Mouse (Mus musculus) lung, adult 2 months (tissue): ENCODE results near the gene Olfr434. TPM values are rescaled to one million over a fixed set of nuclear protein-coding genes. Genes with fewer than 3 reads are reported as not detected.
A peak's percentile ranks its signal among the peaks of the same experiment; 100 is the strongest.

Experiments
- DNase-seq: peaks from one replicate; pipeline ENCODE4 v3.0.0; 2022
- H3K4me1 ChIP-seq: fragments of 200-500 bp; 2 replicates; pipeline ENCODE4 v1.6.1; 2011; ENCODE audit warnings: low read length; ENCODE audit not compliant: control insufficient read depth, insufficient read depth
- H3K4me3 ChIP-seq: fragments of 200-500 bp; replicated peaks from 2 replicates; pipeline ENCODE3; 2011; ENCODE audit warnings: low read depth, mild to moderate bottlenecking, control low read depth, low read length; ENCODE audit errors: extremely low read depth
- CTCF ChIP-seq: fragments of 200-500 bp; IDR thresholded peaks from 2 replicates; pipeline ENCODE4 v1.5.1; 2011; ENCODE audit warnings: mild to moderate bottlenecking, low read length, control low read depth; ENCODE audit not compliant: insufficient read depth
- POLR2A ChIP-seq: fragments of 200-500 bp; IDR thresholded peaks from 2 replicates; pipeline ENCODE4 v1.6.1; 2011; ENCODE audit warnings: low read depth, mild to moderate bottlenecking, control low read depth, low read length, borderline replicate concordance; ENCODE audit errors: extremely low read depth
- WGBS: fragments of 180-500 bp; shearing (Covaris S2); methylation state at CpG from one replicate; pipeline ENCODE4 v1.1.7; 2018; 5-methylcytosine and 5-hydroxymethylcytosine counted together
- polyA plus RNA-seq: library from polyadenylated mRNA; depleted of rRNA; stranded (reverse); fragments of >200 nt; gene quantifications from 2 replicates; pipeline ENCODE4 v1.2.3, GENCODE M21; 2012; rRNA removed

Olfr434 gene
- polyA plus RNA-seq, 1 experiment = not detected

DNA sequence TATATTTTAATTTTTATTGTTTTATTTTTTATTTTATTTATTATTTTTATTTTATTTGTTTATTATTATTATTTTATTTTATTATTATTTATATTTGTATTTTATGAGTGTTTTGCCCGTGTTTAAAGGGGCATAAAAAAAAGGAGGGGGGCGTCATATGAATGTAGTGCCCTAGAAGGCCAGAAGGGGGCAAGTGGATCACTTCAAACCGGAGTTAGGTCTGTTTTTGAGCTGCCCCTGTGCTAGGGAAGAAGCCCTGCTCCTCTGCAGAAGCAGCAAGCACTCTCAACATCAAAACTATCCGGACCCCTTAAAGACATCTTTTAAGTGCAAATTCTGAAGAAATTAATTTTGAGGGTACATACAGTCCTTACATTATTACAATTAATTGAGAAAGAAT, 29.2 kb downstream of the Olfr434 start:
- no peak for DNase-seq
- H3K4me1 ChIP-seq = no peaks in the 10 kb centered on the region
- H3K4me3 ChIP-seq = no peak overlapping the region
- WGBS = 9% methylated on average over 4 of the region's 4 CpGs
- peak; percentile 37; the same call in 1 of the 2 replicates for TF ChIP-seq CTCF
- no peak for TF ChIP-seq POLR2A

DNA sequence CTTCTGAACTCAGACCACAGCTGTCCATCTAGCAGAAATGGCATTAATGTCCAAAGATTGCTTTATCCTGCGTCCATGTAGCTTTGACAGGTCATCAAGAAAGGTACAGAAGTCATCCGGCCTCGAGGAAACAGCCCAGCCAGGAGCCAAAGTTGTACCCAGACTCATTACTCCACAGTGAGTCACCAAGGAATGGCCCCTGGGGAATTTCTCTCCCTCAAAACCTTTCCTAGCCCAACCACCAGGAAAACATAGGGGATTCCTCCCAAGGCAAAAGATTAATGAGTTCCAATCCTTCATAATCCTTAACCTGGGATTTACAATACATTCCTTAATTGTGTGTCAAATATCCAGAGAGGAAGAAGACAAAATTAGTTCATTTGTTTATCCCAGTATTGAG, 34.6 kb downstream of the Olfr434 start:
- TF ChIP-seq CTCF = no peak
- no peak for TF ChIP-seq POLR2A
- Histone ChIP-seq H3K4me1 (no peaks in the 10 kb centered on the region), H3K4me3 (no peak overlapping the region)
- 56% methylated on average over 3 of the region's 3 CpGs for WGBS
- DNase-seq = no peak

DNA sequence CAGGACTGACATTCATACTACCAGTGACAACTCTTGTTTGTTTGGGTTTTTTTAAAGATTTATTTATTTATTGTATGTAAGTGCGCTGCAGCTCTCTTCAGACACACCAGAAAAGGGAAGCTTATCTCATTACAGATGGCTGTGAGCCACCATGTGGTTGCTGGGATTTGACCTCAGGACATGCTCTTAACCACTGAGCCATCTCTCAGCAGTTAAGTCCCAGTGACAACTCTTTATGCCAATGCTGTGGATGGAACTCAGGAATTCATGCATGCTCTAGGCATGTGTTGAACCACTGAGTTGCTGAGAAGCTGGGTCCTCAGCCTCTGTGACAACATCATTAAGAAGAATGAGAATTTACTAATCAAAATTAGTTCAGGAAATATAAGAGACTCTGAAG, 40.2 kb downstream of the Olfr434 start:
- WGBS = 60% methylated on average over 1 of the region's 1 CpGs
- no peak for DNase-seq
- H3K4me3 ChIP-seq = no peak overlapping the region
- no peaks in the 10 kb centered on the region for H3K4me1 ChIP-seq
- TF ChIP-seq CTCF = no peak
- TF ChIP-seq POLR2A = no peak

DNA sequence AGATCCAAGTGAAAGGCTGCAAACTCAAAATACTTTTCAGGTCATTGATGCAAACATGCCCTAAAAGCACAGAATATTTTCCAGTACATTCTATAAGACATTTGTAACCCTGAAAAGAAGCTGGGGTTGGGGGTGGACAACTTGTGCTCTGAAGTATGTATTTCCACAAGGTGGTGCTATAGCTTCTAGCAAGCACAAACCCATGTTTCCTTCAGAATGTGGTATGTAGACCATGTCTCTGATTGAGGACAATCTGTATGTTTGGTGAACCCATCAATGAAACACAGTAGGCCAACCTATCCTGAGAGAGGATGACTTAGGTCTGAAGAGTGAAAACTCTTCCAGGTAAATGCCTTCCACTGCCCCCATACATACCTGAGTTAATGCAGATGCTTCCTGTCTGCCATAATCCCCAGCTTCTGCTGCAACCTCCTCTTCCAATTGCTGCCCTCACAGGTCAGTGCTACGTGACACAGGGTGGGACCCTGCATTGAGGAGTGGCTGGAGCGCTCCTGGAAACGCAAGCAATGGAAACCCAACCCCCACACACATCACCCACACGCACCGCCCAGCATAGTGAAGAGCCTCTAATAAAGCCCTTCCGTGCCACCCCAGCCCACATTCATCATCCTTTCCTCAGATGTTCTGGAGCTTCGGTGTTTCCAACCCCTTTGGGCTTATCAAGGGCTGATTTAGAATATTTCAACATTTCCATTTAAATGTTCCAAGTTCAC, 41.5 kb downstream of the Olfr434 start:
- no peak for DNase-seq
- TF ChIP-seq POLR2A (no peak), CTCF (no peak)
- H3K4me1 ChIP-seq = no peaks in the 10 kb centered on the region
- no peak overlapping the region for H3K4me3 ChIP-seq
- WGBS = 67% methylated on average over 7 of the region's 7 CpGs

DNA sequence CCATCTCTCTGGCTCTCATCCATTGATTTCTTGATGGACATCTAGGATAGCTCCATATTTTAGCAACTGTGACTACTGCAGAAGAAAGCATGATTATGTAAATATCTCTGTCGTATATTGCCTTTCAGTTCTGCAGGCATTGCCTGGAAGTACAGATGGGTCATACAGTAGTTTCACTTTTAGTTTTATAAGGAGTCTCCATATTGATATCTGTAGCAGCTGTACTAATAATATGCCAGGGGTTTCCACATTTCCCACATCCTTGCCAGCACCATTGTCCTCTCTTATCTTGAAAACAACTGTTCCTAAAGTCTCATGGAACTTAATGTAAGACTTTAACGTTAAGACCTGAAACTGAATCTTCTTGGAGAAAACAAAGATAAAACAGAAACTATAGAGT, 47.9 kb downstream of the Olfr434 start:
- 13% methylated on average over 2 of the region's 2 CpGs for WGBS
- H3K4me3 ChIP-seq = no peak overlapping the region
- no peaks in the 10 kb centered on the region for H3K4me1 ChIP-seq
- no peak for DNase-seq
- TF ChIP-seq POLR2A = no peak
- TF ChIP-seq CTCF = no peak

DNA sequence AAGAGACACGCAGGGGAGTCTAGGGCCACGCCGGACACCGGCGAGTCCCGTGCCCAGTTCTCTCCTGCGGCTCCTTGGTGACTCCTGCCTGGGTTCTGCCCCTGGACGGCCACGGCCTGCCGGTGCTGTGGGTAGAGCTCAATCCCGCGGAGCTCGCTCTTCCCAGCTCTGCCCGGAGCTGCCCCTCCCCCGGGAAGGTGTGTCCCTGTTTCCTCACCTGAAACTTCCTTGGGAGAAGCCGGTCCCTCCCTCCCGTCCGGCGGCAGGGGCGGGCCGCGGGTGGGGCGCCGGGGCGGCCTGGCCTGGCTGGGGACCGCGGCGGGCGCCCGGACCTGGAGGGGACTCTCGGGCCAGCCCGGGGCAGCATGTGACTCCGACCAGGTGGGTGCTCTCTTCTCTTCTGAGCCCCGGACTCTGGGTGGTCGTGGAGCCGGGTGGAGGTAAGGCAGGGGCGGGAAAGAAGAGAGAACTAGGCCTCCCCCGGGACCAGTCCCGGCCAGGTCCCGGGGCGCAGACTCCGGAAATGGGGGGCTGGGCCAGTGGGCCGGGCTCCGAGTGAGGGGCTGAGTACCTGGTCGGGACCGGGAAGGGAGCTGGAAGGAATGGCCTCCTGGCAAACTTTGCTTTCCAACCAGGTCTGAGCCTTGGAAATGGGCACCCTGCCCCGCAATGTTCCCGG, 52.7 kb downstream of the Olfr434 start, which contains the start of gene Arhgef5:
Gene Arhgef5 (plus strand): TSS at position 220 of the 679 bp plus-strand sequence.
- TF ChIP-seq CTCF = no peak
- WGBS = under 1% methylated on average over 46 of the region's 48 CpGs
- Histone ChIP-seq H3K4me3 (peak within 1 kb of the TSS; percentile 89), H3K4me1 (peaks cover 3% of the 10 kb centered on the region; the same call in 1 of the 2 replicates)
- peak; percentile 85 for DNase-seq

DNA sequence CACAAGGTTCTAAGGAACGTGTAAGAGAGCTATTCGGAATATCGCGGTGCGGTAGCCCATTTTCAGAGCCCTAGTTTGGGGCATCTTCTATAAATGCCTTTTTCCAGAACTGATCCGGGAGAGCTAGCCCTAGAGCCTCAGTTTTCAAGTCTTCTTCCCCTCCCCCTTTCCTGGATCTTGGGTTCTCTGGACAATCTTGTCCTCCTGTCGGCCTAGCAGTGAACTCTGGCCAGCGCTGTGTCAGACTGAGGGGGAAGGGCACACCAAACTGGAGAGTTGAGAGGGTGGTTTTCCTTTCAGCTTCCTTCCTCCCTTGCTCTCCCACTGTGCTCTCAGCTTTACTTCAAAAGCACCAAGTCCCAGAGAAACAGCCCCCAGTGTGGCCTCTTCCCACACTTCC, 53.5 kb downstream of the Olfr434 start:
- TF ChIP-seq POLR2A (peak; percentile 44; the same call in 1 of the 2 replicates), CTCF (peak; percentile 14; the same call in 1 of the 2 replicates)
- 2% methylated on average over 8 of the region's 8 CpGs for WGBS
- DNase-seq = peak; percentile 35
- Histone ChIP-seq H3K4me3 (peak overlapping the region; percentile 89), H3K4me1 (peaks cover 3% of the 10 kb centered on the region; the same call in 1 of the 2 replicates)

Other genes starting within 250 kb of the Olfr434 start
- gene Olfr441, start 106.7 kb upstream of the Olfr434 start, polyA plus RNA-seq = not detected in 2 replicates
- gene Olfr237-ps1, start 66.5 kb upstream of the Olfr434 start, polyA plus RNA-seq = not detected in 2 replicates
- gene Olfr437, start 49.7 kb upstream of the Olfr434 start, polyA plus RNA-seq = not detected in 2 replicates
- not detected in 2 replicates for gene Olfr13, start 40.9 kb upstream of the Olfr434 start, polyA plus RNA-seq
- gene Olfr435, start 15.9 kb upstream of the Olfr434 start, polyA plus RNA-seq = not detected in 2 replicates
- gene Olfr47, start 18.5 kb downstream of the Olfr434 start, polyA plus RNA-seq = not detected in 2 replicates
- 22.8 and 33.5 TPM in 2 replicates for gene Arhgef5, start 52.6 kb downstream of the Olfr434 start, polyA plus RNA-seq
- 0.11 and 0.13 TPM in 2 replicates for gene Nobox, start 96.5 kb downstream of the Olfr434 start, polyA plus RNA-seq